Mouse (Mus musculus): ENCODE data around the gene Ctu2.

Ctu2 gene

DNA sequence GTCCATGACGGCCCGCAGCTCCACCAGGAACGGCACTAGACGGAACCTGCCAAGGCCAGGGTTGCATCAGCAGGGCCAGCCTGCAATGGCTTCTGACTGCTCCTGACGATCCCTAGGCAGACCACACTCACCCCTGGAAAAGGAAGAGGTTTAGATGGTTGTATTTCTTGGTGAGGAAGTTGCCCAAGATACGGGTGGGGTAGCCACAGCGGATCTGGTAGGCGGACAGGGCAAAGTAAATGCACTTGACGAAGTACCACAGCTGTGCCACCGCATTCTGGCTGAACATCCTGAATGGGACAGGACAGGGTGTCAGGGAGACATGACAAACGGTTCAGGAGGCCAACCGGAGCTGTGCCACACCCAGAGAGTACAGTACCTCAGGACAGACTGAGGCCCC, 8.9 kb downstream of the Ctu2 start:
- no peak for DNase-seq (ENCODE audit: low read depth)

DNA sequence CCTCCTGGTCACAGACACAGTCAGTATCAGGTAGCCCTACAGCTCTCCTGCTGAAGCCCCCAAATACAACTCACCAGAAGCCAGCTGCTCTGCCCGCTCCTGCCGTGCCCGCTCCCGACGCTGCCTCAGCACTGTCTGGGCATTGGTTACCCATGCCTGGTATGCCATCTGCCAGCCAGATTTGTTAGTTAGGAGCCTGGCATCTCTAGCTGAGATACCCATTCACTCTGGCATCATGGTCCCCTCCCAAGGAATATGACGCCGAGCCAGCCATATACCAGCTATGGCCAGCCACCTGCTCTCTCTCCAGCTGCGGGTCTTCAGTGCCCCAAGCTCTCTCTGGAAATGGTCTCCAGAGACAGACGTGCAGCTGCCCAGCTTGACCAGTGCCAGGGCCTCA, 12.4 kb downstream of the Ctu2 start:
- DNase-seq (ENCODE audit: low read depth): no peak

DNA sequence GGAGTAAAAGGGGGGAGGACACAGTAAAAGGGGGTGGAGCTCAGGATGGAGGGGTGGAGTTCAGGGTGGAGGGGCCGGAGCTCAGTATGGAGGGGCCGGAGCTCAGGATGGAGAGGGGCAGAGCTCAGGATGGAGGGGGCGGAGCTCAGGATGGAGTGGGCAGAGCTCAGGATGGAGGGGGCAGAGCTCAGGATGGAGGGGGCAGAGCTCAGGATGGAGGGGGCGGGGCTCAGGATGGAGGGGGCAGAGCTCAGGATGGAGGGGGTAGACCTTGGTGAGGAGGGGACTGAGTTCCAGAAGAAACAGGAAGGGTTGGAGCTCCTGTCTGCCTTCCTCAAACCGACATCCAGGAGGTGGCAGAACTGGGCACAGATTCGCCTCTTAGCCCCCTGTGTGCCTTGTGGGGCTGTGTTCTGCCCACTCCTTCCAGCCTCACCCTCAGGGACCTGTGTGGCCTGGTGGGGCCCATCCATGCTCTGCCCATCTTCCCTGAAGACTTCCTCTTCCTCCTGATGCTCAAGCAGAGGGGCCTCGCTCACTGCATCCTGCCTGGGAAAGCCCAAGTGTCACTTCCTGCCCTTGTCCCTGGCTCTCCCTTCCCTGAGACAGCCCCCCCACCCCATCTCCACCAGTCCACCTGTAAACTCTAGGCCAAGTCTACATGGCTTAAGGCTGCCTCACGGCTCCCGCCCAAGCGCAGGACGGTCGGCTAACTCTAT, 21.2 kb downstream of the Ctu2 start:
- DNase-seq (ENCODE audit: low read depth): no peak

DNA sequence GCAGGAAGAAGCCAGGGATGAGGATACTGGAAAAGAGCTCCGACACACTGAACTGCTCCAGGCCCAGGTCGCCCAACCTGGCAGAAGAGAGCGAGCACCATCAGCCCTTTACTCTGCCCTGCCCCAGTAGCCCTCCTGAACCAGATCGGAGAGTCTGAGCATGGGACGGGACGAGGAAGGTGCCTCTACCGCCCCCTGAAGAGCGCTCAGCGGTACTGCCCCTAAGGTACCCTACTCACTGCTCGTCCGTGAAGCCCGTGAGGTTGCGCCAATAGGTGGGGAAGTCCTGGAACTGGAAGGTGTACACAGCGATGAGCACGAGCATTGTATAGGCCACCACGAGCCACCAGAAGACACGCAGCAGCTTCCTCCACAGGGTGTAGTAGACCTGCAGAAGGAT, 22.0 kb downstream of the Ctu2 start:
- DNase-seq (ENCODE audit: low read depth): peak; percentile 35

DNA sequence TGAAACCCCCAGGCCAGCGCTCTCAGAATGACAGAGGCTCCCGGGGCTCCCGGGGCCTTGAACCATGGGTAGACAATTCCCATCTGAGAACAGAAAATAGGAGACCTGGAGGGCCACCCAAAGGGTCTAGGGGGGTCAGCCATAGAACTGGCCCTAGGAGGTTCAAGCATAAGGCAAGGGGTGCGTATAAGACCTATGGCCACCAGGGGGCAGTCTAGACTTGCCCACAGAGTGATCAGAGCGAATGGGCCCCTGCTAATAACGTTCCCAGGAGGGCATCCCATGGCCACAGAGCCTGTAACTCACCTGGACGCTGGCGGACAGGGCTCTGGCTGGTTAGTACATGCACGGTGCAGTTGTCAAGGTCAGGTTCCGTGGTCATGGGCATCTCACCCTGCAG, 24.9 kb downstream of the Ctu2 start:
- DNase-seq (ENCODE audit: low read depth): peak; percentile 87

DNA sequence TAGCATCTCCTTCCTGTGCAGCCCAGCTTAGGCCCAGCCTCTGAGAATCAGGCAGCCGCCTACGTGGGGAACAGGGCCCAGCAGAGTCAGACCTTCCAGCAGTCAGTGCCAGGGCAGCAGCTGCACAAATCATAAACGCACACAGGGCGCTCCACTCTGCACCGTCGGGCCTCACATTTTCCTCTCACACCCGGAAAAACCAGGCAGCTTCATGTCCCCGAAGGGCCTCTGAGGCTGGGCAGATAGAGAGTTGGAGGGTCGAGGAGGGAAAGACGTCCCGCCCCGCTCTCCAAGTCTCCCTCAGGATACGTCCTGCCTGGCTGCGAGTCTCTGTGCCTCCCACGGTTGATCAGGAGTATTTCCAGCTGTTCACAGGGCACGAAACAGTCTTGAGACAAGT, 35.6 kb downstream of the Ctu2 start:
- DNase-seq (ENCODE audit: low read depth): no peak

DNA sequence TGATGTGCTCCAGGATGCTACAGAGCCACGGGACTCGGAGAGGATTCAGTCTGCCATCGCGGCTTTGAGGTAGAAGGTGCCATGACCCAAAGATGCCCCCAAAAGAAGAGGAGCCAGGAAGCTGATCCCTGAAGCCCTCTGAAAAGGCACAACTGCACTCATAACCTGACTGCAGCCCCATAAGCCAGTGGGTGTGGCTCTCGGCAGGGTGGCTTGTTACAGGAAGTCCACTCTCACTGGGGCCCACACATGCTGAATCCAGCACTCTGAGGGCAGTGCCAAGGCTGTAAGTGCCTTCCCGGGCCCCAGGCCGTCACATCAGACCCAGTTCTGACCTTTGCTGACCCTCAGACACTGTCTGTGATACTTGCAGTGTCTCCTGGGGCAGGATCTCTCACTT, 36.4 kb downstream of the Ctu2 start:
- DNase-seq (ENCODE audit: low read depth): no peak

DNA sequence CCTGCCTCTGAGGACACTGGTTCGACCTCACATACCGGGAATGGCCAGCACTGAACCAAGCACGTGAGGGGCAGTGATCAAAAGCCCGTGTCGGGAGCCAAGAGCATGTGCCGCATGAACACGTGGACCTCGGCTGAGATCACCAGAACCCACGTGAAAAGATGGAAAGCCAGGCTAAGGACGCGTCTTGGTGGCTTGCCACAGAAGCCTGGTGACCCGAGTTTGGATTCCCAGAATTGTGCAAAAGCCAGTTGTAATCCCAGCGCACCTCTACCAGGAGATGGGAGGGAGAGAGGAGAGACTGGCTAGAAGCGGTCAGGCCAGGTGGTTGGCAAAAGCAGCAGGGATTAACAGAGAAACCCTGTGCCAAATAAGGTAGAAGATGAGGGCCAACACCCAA, 39.8 kb downstream of the Ctu2 start:
- DNase-seq (ENCODE audit: low read depth): no peak

DNA sequence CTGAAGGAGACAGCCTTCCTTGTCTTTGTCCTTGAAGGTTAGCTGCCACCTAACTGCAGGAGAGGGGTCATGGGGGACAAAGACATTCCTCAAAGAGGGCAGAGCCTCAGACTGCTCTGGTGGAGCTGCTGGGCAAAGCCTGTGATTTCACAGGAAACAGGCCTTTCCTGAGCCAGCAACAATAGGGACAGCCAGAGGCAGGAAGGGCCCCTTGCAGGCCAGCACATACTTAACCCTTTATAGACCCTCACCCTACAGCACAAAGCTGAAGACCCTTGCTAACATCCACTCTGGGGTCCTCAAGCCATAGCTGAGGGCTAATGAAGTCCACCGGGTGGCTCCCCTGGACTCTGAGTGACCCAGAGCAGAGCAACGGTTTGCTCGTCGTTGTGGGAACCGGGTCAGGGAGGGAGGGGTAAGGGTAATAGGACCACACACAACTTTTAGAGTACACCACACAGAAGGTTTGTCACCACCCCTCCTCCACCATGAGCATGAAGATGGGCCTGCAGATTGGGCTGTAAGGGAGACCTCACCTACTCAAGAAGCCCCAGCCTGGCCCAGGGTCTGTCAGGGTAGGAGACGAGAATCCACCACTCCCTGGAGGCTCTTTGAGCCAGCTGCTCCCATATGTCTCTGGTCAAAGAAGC, 41.7 kb downstream of the Ctu2 start:
- no peak for DNase-seq (ENCODE audit: low read depth)

DNA sequence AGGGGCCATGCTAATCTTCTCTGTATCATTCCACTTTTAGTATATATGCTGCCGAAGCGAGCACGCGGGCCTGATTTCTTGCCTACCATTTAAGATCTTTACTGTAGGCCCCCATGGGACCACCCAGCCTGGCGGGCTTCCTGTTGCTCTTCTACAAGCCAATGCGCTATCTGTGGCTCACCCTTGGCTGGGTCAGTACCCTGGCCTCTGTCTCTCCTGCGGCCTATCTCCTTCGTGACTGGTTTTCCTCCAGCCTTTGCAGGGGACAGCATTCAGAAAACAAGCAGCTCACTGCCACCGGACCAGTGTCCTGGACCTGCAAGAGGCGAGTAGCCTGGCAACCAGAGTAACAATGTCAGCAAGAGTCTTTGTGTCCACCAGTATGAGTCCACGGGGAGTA, 44.7 kb downstream of the Ctu2 start:
- no peak for DNase-seq (ENCODE audit: low read depth)

DNA sequence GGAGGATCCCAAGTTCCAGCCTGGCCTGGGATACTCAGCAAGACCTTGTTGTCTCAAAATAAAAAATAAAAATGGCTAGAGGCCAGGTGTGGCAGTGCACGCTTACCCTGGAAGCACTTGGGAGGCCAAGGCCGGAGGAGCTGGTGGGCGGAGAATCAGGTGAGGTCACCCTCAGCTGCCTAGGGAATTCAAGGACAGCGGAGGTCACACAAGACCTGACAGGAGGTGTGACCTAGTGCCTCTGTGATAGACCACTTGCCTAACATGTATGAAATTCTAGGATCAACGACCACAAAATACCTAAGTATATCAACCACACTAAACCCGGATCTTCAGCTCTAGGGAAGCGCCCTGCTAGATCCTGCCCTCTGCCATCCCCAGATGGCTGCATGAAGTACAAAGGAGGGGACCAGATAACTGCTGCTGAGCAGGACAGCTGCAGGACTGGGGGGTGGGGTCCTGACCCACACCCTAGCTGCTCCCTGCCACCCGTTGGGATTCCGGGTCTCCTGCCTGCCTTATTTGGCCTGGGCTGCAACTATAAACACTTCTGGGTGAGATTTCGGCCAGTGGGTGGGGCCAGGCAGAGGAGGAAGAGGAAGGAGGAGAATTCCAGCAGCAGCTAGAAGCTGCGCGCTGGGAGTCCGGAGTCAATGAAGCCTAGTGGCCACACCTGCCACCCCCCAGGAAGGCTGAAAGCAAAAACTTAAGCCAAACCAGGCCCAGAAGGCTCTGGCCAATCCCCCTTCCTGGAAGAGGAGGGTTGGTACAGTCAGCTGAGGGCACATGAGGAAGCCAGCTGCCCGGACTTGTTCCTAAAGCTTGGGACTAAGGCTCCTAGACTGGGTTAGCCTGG, 47.1 kb downstream of the Ctu2 start:
- no peak for DNase-seq (ENCODE audit: low read depth)

DNA sequence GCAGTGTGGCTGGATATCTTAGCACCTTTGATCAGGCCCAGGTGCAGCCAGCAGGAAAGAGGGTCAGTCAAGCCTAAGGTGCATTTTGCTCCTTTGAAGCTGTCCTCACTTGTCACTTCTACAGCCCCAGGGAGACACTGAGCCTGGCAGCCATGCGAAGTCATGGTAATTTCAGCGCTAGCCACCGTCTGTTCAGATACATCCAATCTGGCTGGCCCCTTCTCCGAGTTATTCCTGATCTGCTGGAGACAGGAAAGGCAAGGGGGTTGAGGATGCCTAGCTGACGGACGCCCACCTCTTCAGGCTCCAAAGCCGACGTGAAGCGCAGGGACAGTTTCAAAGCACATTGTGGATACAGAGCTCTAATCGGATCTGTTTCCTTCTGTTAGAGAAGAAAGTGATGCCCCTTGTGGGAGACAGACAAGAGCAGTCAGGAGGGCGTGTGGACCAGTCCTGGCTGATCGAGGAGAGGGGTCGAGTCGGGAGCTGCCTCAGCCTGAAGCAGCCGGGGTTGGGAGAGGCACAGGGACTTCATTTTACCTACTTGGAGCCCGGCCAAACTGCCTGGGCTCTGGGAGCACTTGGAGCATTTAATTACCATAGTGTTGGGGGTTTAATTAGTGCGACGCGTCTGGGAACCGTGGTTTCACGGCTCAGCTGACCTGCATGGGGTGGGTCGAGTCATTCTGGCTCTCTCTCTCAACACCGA, 47.9 kb downstream of the Ctu2 start:
- no peak for DNase-seq (ENCODE audit: low read depth)

DNA sequence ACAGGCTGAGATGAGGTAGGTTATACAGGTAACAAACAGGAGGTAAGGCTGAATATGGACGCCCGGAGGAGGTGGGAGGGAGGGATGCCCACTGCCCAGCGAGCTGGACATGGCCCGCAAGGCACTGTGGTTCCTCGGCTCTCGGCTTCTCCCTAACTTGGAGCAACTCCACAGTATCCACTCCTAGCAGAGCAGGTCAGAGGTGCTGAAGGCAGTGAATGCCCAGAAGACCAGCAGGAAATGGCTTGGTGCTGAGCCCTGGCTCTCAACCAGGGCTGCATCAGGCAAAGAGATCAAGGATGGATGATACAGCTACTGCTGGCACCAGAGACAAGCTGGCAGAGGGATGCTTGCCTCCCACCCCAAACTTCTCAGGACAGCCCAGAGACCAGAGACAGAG, 48.6 kb downstream of the Ctu2 start:
- no peak for DNase-seq (ENCODE audit: low read depth)

DNA sequence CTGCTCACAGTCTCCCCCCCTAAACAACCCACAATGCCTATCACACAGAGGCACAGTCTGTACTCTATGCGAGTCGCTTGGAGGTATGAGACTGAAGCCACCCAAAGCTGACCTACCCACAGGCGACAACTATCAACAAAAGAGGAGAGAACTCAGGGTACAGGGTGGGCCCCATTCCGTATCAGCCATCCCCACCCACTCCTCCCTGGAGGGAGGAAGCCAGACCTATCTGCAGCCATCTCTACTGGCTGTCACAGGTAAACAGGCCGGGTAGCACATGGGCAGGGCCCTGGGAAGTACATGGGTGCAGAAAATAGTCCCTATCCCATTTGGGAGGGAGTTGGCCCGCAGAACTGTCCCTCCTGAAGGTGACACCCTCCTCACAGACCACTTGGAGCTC, 49.1 kb downstream of the Ctu2 start:
- DNase-seq (ENCODE audit: low read depth): no peak

DNA sequence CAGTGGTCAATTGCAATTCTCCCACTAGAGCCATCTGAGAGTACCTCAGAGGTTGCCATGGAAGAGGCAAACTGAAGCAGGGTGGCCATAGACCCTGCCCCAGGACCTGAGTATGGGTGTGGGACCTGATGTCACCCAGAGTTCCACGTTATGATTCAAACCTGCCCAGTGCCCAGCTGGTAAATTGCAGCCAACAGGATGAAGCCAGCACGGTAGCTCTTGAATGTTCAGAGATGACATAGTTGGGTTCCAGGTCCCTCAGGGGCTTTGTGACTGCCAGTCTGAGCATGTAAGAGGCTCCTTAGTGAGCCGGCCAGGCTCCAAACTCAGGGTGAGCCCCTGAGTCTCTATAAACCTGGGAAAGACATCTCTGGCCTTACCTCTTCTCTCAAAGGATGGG, 50.1 kb downstream of the Ctu2 start:
- DNase-seq (ENCODE audit: low read depth): no peak

DNA sequence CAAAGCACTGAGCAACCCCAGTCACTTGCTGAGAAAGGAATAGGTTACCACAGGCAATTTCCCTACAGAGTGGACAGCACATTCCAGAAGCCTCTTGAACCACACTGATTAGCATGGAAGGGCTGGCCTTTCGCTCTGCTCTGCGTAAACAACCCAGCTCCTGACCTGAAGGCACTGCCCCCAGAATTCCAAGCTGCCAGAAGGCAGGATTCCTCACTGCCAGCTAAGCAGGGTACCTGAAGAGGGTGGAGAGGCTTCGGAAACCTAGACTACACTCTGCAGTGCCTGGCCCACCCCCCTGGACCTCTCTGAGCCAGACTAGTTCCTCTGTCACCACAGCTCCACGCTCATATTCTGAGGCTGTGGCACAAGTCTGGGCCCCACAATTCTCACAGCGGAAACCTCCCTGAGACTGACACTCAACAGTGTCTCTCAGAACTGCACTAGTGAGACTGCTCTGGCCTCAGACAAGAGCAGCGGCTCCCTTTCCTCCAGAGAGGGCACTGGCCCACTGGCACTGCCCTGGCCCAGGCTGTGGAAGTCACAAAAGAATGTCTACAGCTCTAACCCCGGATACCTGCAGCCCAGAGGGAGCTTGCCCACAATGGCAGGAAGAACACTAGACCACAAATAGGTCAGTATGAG, 50.7 kb downstream of the Ctu2 start:
- no peak for DNase-seq (ENCODE audit: low read depth)

DNA sequence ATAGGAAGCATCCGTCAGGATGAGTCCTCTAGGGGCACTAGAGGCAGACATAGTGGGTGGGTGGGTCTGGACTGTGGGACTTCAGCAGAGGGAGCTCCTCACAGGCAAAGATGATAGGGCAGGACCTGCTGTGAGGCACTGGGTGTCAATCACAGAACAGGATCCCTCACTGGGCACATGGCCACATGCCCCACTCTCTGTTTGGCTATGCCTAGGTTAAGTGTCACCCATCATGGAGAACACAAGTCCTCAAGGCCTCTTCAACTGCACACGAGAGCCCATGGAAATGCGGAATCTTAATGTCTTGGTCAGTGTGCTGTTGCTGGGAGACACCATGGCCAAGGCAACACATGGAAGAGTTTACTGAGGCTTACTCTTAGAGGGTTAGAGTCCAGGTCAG, 52.0 kb downstream of the Ctu2 start:
- no peak for DNase-seq (ENCODE audit: low read depth)

DNA sequence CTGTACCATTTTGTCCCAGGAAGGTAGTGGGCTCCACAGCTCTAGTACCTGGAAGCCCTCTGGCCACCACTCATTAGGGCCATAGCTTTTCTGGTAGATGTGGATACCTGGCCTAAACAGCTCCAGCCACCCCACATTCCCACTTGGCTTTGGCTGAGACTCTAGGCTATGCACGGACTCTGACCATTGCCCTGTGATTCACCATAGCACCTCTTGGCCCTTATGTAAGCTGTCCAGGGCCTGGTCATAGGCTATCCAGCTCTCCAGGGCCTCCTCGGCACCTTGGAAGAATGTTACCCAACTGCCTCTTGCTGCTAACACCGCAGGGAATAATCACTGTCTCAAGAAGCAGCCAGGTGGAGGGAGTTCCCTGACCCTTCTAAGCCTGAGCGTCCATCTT, 53.2 kb downstream of the Ctu2 start:
- DNase-seq (ENCODE audit: low read depth): no peak

DNA sequence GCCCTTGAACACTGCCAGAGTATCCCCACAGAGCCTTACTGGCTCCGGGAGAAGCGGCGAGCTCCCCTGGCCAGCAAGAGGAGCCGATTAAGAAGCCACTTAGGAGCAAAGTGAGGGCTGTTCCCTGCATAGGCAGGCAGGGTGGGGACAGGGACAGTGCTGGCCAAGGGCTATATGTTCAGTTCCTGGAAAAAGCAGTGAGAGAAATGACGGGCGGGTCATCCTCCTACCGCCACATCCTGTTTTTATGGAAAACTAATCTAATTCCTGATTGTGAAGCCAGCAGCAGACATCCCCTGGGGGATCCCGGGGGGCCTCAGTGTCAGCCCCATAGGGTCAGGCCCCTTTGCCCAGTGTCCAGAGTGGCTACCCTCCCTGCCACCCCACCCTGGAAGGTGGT, 55.4 kb downstream of the Ctu2 start:
- DNase-seq (ENCODE audit: low read depth): no peak
